Comparison of ENCODE assay signal across 18 mouse cellular contexts in genomic region chr1:130549698-130550097, GRCm38 (mm10).
DNase-seq lines count a peak whose midpoint lies in the region; ATAC-seq lines count a peak whose summit lies in the region.
"Had no signal": no experiment of that assay in that cellular context is flagged by ENCODE, and none has a peak within 500 bp of the region (broad histone marks: within the 10 kb centered on the region; RNA-seq: fewer than 3 reads in every experiment).

No protein-coding gene starts in this region.

- H3K27ac ChIP-seq in heart, embryonic 13.5 days (replicated peaks): peak overlapping the region; percentile 56; the same call in 1 of the 2 replicates
- H3K27ac ChIP-seq: forebrain, embryonic 10.5 days; hindbrain, embryonic 12.5 days; liver, embryonic 13.5 days had no signal

- WGBS in heart, embryonic 13.5 days: 56% methylated on average over 6 of the region's 6 CpGs

- H3K4me1 ChIP-seq in heart, embryonic 13.5 days: peaks cover 16% of the 10 kb centered on the region
- H3K4me1 ChIP-seq: forebrain, embryonic 10.5 days; intestine, embryonic 15.5 days had no signal

- no peaks in the 10 kb centered on the region for H3K9me3 ChIP-seq in heart, embryonic 13.5 days
- H3K9me3 ChIP-seq: forebrain, embryonic 10.5 days; G1E; heart, embryonic 12.5 days; hindbrain, embryonic 12.5 days; intestine, embryonic 15.5 days; liver, embryonic 13.5 days had no signal

- H3K9ac ChIP-seq in heart, embryonic 13.5 days: no peak overlapping the region
- H3K9ac ChIP-seq: heart, embryonic 12.5 days; hindbrain, embryonic 12.5 days; intestine, embryonic 15.5 days; liver, embryonic 13.5 days had no signal

- no peaks in the 10 kb centered on the region for H3K36me3 ChIP-seq in heart, embryonic 13.5 days
- H3K36me3 ChIP-seq: forebrain, embryonic 10.5 days; G1E; heart, embryonic 12.5 days; hindbrain, embryonic 12.5 days; intestine, embryonic 15.5 days; liver, embryonic 13.5 days had no signal

- no peaks in the 10 kb centered on the region for H3K27me3 ChIP-seq in heart, embryonic 13.5 days (replicated peaks)
- H3K27me3 ChIP-seq: heart, embryonic 12.5 days; hindbrain, embryonic 12.5 days; intestine, embryonic 15.5 days; liver, embryonic 13.5 days had no signal

- H3K4me2 ChIP-seq in heart, embryonic 13.5 days: no peak overlapping the region
- H3K4me2 ChIP-seq: hindbrain, embryonic 12.5 days; intestine, embryonic 15.5 days had no signal

- no peak for ATAC-seq in heart, embryonic 13.5 days (ENCODE audit: extremely low read depth, insufficient number of reproducible peaks, low FRiP score, low TSS enrichment)
- ATAC-seq in granulocyte monocyte progenitor cell, adult 5-6 weeks (replicated peaks; ENCODE audit: poor library complexity, severe bottlenecking): peak; percentile 38
- ATAC-seq in frontal cortex, adult (ENCODE audit: low TSS enrichment): no peak
- ATAC-seq: intestine, embryonic 15.5 days had no signal

- no peak for DNase-seq in heart, adult 9 months (ENCODE audit: low spot score in 2 of 2)
- peak; percentile 23 to 31 for DNase-seq in spleen, postnatal 36 days (ENCODE audit: low spot score in 2 of 2)
- no peak for DNase-seq in spleen, adult 12 weeks (ENCODE audit: low spot score)
- no peak for DNase-seq in frontal cortex, adult 2 months (ENCODE audit: extremely low spot score in 1 of 2, low spot score in 1 of 2)
- DNase-seq in gastrocnemius, adult 8-10 months (ENCODE audit: low spot score in 2 of 2): no peak
- DNase-seq: adrenal gland, postnatal 10 days; cerebellum, adult 9-10 months; liver, embryonic 13.5 days; lung, postnatal 10 days had no signal

- H3K4me3 ChIP-seq in heart, embryonic 13.5 days: no peak overlapping the region
- H3K4me3 ChIP-seq: forebrain, embryonic 10.5 days; hindbrain, embryonic 12.5 days; intestine, embryonic 15.5 days; left cerebral cortex, adult 2 months; liver, embryonic 13.5 days had no signal

Comparison
In these comparisons a context has a peak if more than half of its experiments do, and no peak if none do; other contexts are left out.
1. DNase-seq: peak in spleen, postnatal 36 days (2 of 2); none in heart, adult 9 months (0 of 2), spleen, adult 12 weeks (single experiment), frontal cortex, adult 2 months (0 of 2) and gastrocnemius, adult 8-10 months (0 of 2).